Mouse (Mus musculus) G1E (cell line): ENCODE results near the gene Rpl31.

Experiments used
- CTCF ChIP-seq: IDR thresholded peaks from 2 replicates; pipeline ENCODE4 v1.5.1; 2012; ENCODE audit warnings: low read depth, low read length, inconsistent platforms, mixed read lengths
- GATA1 ChIP-seq: IDR thresholded peaks from 2 replicates; pipeline ENCODE4 v1.6.1; 2012; ENCODE audit warnings: borderline replicate concordance, low read length, inconsistent platforms, mixed read lengths
- GATA2 ChIP-seq: IDR thresholded peaks from 2 replicates; pipeline ENCODE4 v1.6.1; 2012; ENCODE audit warnings: low read depth, low read length, inconsistent platforms, borderline replicate concordance
- POLR2AphosphoS5 ChIP-seq: IDR thresholded peaks from 2 replicates; pipeline ENCODE4 v1.6.1; 2012; ENCODE audit warnings: low read depth, low read length, inconsistent platforms; ENCODE audit not compliant: insufficient replicate concordance
- TAL1 ChIP-seq: conservative IDR thresholded peaks from 2 replicates; pipeline ENCODE4 v1.6.1; 2012; ENCODE audit warnings: low read depth, low read length, inconsistent platforms, mixed read lengths

DNA sequence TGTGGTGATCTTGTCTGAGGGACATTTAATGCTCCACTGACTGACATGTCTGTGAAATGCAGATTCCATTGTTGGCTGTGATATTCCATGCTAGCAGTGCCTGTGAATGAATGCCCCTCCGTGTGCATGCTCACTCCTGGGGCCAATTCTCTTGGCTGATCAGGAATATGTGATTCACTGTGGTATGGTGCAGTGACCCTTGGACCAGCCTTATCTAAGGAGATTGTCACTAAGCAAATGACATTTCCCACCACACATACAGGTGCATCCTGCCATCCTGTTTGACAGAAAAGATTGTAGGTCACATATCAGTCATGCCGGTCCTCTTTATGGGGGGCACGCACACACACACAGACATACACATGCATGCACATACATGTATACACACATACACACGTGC lies 35.2 kb upstream of the Rpl31 start:
- no peak for TF ChIP-seq CTCF
- TF ChIP-seq TAL1: no peak
- TF ChIP-seq GATA1: no peak
- no peak for TF ChIP-seq GATA2
- no peak for TF ChIP-seq POLR2AphosphoS5
